Mouse (Mus musculus): ENCODE data around the gene Cdc25b.
"Not testable (repeated sequence)": the region's sequence is repeated elsewhere in the genome, so short reads cannot be mapped to it uniquely, and the experiment has no call there.

Cdc25b gene

DNA sequence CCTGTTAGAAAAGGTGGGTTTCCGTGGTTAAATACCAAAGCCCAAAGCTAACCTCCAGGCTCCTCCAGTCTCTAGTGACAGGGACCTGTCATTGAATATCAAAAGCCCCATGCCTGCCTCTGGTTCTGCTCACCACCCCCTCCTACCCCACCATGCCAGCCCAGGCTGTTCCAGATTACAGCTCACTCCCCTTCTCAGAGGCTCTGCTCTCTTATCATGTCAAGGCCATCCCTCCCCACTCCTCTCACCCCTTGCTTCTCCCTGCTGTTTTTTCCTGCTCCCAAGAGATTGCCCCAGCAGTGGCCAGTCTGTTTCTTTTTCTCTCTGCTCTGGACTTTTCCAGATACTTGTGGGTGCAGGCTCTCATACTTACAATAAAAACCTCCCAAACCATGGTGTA is 36.8 kb downstream of the Cdc25b start:
- in situ Hi-C loops (cut with MboI, MseI) = no loop called here

DNA sequence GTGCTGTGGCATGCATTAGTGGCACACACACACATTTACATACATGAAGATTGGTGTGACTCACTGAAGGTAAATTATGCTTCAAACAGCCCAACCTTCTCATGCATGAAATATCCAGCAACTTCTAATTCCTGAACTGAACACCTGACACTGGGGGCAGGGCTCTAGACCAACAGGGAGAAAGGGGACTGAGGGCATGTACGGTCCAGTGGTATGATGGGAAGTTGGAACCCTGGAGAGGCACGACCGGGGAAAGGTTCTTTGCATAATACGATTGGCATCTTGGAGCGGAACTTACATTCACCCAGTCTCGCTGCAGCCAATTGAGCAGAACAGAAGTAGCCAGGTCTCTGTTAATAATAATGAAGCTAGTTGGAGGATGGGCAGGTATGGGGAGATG is 38.4 kb downstream of the Cdc25b start:
- in situ Hi-C loops (cut with MboI, MseI) = no loop called here

GRCm38 (mm10) chr2:131226669-131227068 is 39.9 kb downstream of the Cdc25b start:
- in situ Hi-C loops (cut with MboI, MseI) = not testable (repeated sequence)

- in situ Hi-C loops (cut with MboI, MseI) = no loop called here
Measured at GRCm38 (mm10) chr2:131227243-131227642, 40.5 kb downstream of the Cdc25b start.

DNA sequence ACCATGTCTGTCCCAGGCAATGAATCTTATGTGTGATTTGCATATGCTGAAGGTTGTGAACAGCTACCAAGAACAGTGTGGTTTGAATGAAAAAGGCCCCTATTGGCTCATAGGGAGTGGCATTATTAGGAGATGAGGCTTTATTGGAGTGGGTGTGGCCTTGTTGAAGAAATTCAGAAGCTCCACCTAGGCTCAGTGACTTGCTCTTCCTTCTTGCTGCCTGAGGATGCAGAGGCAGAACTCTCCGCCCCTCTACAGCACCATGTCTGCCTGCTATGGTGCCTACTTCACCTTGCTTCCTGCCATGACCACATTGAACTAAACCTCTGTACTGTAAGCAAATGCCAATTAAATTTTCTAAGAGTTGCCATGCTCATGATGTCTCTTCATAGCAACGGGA is 45.8 kb downstream of the Cdc25b start:
- in situ Hi-C loops (cut with MboI, MseI) = no loop called here

DNA sequence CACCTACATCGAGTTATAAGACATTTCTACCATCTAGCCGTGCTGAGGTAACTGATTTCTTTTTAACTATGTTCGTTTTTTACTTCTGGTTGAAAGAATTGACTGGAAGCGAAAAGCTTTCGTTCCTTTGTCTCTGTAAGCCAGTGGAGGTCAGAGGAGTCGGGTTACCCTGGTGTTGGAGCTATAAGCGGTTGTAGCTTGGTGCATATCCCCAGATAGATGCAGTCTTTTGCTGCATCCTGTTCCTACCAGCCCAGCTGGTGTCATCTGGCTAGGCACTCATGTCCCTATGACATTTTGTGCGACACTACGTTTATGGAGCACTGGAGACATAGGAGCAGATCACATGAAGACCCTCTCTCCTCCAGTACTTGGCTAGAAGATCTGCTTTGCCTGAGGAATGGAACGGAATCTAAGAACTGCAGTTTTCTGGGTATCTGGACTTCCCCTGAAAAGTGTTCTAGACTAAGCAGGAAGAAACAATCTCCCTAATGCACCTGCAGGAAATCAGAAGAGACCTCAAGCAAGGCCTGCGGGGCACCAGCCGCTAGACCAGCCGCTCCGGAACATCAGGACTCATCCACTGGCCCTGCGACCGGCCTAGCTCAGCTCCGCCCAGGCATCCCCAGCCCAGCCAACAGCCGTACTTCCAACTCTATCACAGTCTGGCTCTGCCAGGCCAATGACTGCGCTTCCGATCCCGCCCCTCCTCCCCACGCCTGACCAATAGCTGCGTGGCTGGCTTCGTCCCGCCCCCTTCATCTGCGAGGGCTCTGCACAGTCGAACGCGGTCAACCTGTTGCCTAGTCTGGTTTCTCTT is 46.8 kb downstream of the Cdc25b start, which contains the start of gene Mavs:
Gene Mavs (plus strand): TSS at position 757 of the 820 bp plus-strand sequence.
- in situ Hi-C loops (cut with MboI, MseI) = no loop called here

DNA sequence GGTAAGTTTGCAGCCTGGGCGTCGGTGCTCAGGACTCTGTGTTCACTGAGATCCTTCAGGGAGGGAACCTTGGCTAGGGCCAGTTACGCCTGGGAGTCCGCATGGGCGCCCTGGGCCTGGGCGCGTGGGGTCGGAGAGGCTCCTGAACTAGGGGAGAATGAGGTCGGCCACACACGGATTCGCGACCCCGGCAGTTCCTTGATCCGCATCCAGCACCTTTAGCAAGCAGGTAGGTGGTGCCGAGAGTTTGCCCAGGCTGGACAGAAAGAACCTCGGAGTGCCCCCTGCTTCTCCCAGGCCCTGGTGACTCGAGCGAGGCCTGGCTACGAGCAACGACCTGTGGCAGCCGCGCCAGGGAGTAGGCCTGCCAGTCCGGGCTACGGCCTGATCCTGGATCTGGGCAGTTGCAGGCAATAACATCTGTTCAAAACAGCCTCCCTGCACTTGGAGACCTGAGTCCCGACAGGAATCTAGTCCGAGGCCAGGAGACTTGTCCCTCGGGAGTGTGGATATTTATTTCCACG is 47.4 kb downstream of the Cdc25b start:
- in situ Hi-C loops (cut with MboI, MseI) = no loop called here

DNA sequence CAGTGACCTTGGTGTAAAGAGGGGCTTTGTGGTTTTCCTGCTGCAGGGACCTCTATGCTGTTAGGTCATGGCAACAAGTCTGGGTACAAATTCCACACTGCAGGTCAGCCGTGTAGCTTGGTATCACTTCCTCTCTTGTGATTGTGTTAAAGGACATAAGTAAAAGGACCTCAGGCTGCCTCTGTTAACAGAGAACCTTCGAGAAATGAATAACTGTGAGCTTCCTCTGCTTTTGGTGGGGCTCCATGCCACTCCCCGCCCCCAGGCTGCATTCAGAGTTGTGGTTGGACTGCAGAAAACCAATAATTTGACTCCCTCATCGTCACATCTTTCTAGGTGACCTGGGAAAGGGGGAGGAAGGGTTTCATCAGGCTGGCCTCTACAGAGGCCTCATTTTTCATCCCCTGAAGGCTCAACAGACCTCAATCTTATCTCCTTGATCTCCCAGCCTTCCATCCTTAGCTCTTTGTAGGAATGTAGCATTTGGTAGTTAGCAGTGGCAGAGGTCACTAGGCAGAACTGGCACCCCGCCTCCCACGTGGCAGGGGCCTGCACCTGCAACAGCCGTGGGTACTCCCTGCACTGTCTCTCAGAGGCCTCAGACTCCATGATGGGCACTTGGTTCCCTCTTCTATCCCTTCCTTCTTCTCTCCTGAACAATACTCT is 48.4 kb downstream of the Cdc25b start:
- in situ Hi-C loops (cut with MboI, MseI) = loop anchor here in 1 of 2 experiments (5.0 kb wide), 1 partner anchor 548 kb away; no protein-coding TSS in a partner anchor

DNA sequence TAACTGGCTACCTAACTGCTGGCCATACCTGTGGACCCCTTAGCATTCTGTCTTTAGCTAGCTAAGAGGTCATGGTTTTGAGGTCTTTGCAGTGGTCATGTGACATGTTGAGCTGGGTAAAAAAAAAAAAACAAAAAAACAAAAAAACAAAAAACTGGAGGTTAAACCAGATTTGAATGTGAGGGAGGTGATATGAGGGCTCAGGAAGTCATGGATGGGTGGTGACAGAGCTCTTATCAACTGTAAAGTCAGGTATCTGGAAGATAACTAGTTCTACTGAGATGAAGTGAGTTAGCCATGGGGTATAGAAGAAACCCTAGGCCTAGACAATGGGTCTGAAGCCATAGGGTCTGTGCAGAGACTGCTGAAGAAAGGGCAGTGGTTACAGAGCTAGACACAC is 55.4 kb downstream of the Cdc25b start:
- in situ Hi-C loops (cut with MboI, MseI) = no loop called here

DNA sequence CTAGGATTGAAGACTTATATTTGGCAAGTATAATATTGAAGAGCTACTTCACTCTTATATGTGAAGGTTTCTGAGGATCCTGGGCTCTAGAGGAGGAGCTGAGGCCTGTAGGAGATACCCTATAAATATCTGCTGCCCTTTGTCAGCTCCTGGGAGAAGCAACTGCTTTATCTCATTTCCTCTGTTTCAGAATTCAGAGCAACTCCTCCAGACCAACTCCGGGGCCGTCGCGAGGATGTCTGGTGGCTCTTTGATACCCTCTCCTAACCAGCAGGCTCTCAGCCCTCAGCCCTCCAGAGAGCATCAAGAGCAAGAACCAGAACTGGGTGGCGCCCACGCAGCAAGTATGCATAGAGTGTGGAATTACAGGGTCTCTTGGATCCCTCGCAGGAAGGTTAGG is 56.2 kb downstream of the Cdc25b start:
- in situ Hi-C loops (cut with MboI, MseI) = no loop called here
